Mouse (Mus musculus): ENCODE measurements around the gene Zfp697. TPM values are rescaled to one million over a fixed set of nuclear protein-coding genes. Genes with fewer than 3 reads are reported as not detected.

Gene Zfp697
- polyA plus RNA-seq, 1 experiment from 2014 or later: 9.4 TPM

DNA sequence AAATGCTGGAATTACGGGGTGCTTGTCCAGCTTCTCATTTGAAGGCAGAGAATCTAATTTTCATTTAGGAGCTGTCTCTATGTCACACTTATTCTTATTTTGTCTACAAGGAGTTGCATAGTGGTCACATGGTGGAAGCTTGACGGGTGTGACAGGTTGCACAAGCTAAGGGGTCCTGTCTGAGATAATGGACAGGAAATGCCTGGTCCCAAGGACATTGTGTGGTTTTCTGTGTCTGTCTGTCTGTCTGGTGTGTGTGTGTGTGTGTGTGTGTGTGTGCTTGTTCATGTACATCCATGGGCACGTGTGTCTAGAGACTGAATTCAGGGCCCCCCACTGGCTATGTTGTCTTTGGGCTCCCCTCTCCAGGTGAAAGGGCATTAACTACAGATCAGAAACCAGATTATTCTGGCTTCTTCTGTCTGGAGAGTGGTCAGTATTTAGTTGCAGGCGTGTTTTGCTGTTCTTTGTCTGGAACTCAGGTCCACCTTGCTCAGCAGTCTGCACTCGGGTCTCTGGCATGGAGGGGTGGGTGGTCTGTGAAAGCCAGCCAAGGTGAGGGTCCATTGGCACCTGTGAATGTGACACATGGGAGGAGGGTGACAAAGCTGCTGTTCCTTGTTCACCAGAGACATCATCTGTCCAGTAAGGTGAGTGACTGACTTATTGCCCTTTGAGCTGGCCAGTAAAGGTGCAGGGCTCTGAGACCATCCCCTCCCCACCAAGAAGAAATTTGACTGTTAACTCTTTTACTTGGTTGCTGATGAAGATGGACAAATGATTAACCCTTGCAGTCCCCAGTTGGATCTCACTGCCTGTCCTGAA, 34.4 kb downstream of the Zfp697 start:
- Histone ChIP-seq H3K27me3 (ENCODE audit: low read depth, poor library complexity, severe bottlenecking) (no peaks in the 10 kb centered on the region), H3K9me3 (replicated peaks) (no peaks in the 10 kb centered on the region), H3K4me1 (peaks cover 7% of the 10 kb centered on the region), H3K4me3 (no peak overlapping the region), H3K36me3 (no peaks in the 10 kb centered on the region), H3K27ac (no peak overlapping the region)
- DNase-seq (ENCODE audit: low spot score): no peak
- WGBS: 83% methylated on average over 5 of the region's 5 CpGs

DNA sequence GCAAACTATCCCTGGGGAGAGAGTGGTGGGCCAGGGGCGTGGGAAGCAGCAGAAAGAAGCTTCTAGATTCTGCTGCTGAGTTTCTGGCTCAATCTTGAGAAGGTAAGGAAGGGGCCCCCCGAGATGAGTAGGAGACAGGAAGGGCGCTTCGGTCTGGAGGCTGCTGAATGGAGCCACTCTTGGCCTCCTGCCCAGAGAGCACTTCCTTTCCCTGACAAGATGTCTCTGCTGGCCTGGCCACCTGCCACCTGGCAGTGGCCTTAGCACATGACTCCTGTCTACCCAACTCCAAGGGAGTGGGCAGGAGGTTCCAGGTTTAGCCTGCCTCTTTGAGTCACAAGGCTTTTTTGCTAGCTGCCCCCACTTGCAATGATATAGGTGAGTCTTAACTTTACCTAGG, 35.1 kb downstream of the Zfp697 start:
- H3K4me1 ChIP-seq: peaks cover 7% of the 10 kb centered on the region
- WGBS: 81% methylated on average over 4 of the region's 4 CpGs

DNA sequence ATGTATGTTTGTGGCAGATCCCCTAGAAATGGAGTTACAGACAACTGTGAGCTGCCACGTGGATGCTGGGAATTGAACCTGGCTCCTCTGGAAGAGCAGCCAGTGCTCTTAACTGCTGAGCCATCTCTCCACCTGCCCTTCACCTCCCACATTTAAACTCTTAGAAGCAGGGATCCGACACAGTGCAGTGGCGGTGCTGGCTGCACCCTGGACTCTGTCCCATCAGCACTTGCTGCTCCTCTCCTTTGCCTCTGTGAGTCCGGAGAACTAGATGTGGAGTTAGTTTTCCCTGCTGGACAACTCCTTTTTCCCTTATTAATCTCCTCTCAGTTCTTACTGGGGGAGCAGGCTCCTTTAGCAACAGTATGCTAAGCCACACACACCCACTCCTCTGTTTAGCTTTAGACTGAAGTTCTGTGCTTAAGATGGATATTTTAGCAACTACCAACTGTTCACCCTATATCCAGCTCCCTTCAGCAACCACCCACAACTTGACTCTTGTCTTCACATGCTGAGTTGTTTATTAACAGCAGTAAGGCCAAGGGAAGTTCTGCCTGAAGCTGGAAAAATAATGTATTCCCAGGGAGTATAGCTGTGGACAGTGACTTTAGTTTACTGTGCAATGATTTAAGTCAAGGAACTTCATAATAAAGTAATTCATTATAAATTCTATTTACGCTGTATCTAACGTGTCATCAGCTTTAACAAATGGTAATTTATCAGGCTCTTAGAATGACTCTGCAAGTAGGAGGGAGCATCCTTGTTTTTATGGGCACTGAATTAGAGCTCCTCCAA, 36.9 kb downstream of the Zfp697 start:
- no peak overlapping the region for H3K27ac ChIP-seq
- no peak for DNase-seq (ENCODE audit: low spot score)
- 59% methylated on average over 6 of the region's 6 CpGs for WGBS
- H3K9me3 ChIP-seq (replicated peaks): no peaks in the 10 kb centered on the region
- no peak overlapping the region for H3K4me3 ChIP-seq
- H3K4me1 ChIP-seq: peaks cover 7% of the 10 kb centered on the region
- H3K36me3 ChIP-seq: no peaks in the 10 kb centered on the region
- H3K27me3 ChIP-seq (ENCODE audit: low read depth, poor library complexity, severe bottlenecking): no peaks in the 10 kb centered on the region

More for the DNA sequence above, 35.1 kb downstream of the Zfp697 start:
- Histone ChIP-seq H3K9me3 (replicated peaks) (no peaks in the 10 kb centered on the region), H3K27me3 (ENCODE audit: low read depth, poor library complexity, severe bottlenecking) (no peaks in the 10 kb centered on the region), H3K27ac (no peak overlapping the region), H3K36me3 (no peaks in the 10 kb centered on the region), H3K4me3 (no peak overlapping the region)
- no peak for DNase-seq (ENCODE audit: low spot score)

DNA sequence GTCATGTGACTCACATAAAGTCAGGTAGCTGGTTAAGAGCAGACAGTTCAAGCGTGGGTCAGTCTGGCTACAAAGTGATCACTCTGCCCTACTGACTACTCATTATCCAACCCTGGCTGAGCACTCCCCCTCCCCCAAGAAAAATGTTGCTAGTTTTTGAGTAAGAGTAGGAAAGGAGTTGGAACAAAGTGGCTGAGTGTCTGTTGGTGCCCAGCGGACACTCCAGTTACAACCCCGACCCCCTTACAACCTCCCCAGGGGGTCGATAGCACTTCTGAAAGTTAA, 37.5 kb downstream of the Zfp697 start:
- no peak overlapping the region for H3K27ac ChIP-seq
- no peaks in the 10 kb centered on the region for H3K36me3 ChIP-seq
- peaks cover 7% of the 10 kb centered on the region for H3K4me1 ChIP-seq
- no peak overlapping the region for H3K4me3 ChIP-seq
- 32% methylated on average over 4 of the region's 4 CpGs for WGBS
- no peaks in the 10 kb centered on the region for H3K9me3 ChIP-seq (replicated peaks)
- DNase-seq (ENCODE audit: low spot score): no peak
- no peaks in the 10 kb centered on the region for H3K27me3 ChIP-seq (ENCODE audit: low read depth, poor library complexity, severe bottlenecking)

DNA sequence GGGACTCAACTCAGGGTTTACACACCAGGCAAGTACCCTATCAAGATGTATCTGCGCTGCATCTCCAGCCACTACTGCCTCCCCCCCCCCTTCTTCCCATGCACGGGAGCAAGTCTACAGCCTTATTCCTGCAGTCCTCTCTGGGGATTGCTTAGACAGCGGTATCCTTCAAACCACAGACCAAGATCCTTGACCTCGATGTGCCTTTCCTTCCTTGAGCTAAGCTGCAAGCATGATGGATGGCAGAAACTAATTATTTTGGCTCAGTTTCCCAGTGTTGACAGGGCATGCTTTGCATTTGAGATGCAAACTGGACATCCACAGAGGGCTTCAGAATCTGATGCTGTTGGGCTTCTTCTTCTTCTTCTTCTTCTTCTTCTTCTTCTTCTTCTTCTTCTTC, 40.7 kb downstream of the Zfp697 start:
- WGBS: 89% methylated on average over 4 of the region's 4 CpGs
- no peak for DNase-seq (ENCODE audit: low spot score)

DNA sequence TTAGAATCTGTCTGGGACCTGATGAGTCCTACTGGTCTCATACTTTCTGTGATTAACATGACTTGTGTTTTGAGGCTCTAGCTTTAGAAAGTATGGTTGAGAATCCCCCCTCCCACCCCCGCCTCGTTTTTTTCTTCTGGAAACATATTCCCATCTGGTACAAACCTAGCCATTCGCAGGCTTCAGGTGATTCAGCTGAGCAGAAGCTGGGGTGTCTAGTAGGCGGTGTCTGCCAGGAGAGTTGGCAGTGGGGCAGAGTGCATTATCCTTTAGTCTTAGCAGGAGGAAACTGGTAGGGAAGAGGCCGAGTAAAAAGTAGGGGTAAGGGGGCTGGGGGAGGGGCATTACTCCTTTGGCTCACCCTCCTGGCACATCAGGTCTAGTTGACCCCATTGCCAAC, 44.5 kb downstream of the Zfp697 start:
- peaks cover 21% of the 10 kb centered on the region for H3K4me1 ChIP-seq
- WGBS: 39% methylated on average over 5 of the region's 5 CpGs

More for the DNA sequence above, 40.7 kb downstream of the Zfp697 start:
- peaks cover 29% of the 10 kb centered on the region for H3K27me3 ChIP-seq (ENCODE audit: low read depth, poor library complexity, severe bottlenecking)
- H3K27ac ChIP-seq: no peak overlapping the region
- H3K4me3 ChIP-seq: no peak overlapping the region
- peaks cover 9% of the 10 kb centered on the region for H3K36me3 ChIP-seq
- no peaks in the 10 kb centered on the region for H3K9me3 ChIP-seq (replicated peaks)
- peaks cover 20% of the 10 kb centered on the region for H3K4me1 ChIP-seq

DNA sequence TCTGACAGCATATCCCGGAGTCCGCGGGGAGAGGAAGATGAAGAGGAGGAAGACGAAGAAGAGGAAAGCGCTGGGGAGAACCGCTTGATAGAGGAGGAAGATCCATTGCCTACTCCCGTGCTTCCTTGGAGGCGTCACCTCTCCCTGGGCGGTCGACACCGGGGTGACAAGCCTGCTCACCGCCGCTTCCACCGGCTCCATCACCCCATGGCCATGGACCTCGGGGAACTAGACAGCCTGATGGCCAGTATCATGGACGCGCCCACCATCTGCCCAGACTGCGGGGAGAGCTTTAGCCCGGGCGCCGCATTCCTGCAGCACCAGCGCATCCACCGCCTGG, 45.0 kb downstream of the Zfp697 start:
- under 1% methylated on average over 23 of the region's 23 CpGs for WGBS
- DNase-seq (ENCODE audit: low spot score): no peak
- H3K27ac ChIP-seq: no peak overlapping the region
- no peaks in the 10 kb centered on the region for H3K9me3 ChIP-seq (replicated peaks)
- peaks cover 58% of the 10 kb centered on the region for H3K27me3 ChIP-seq (ENCODE audit: low read depth, poor library complexity, severe bottlenecking)
- H3K36me3 ChIP-seq: peaks cover 9% of the 10 kb centered on the region
- H3K4me1 ChIP-seq: peaks cover 21% of the 10 kb centered on the region
- peak overlapping the region; percentile 68 for H3K4me3 ChIP-seq

More for the DNA sequence above, 44.5 kb downstream of the Zfp697 start:
- Histone ChIP-seq H3K36me3 (peaks cover 9% of the 10 kb centered on the region), H3K27ac (no peak overlapping the region), H3K4me3 (peak overlapping the region; percentile 68), H3K9me3 (replicated peaks) (no peaks in the 10 kb centered on the region), H3K27me3 (ENCODE audit: low read depth, poor library complexity, severe bottlenecking) (peaks cover 58% of the 10 kb centered on the region)
- no peak for DNase-seq (ENCODE audit: low spot score)

DNA sequence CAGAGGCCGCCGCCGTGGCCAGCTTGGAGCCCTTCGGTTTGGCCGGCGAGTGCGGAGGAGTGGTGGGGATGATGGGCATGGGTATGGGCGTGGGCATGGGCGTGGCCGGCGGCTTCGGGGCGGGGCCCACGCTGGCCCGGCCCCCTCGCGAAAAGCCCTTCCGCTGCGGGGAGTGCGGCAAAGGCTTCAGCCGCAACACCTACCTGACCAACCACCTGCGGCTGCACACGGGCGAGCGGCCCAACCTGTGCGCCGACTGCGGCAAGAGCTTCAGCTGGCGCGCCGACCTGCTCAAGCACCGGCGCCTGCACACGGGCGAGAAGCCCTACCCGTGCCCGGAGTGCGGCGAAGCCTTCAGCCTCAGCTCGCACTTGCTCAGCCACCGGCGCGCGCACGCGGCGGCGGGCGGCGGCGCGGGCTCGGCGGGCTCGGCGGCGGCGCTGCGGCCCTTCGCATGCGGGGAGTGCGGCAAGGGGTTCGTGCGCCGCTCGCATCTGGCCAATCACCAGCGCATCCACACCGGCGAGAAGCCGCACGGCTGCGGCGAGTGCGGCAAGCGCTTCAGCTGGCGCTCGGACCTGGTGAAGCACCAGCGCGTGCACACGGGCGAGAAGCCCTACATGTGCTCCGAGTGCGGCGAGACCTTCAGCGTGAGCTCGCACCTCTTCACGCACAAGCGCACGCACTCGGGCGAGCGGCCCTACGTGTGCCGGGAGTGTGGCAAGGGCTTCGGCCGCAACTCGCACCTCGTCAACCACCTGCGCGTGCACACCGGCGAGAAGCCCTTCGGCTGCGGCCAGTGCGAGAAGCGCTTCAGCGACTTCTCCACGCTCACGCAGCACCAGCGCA, 45.6 kb downstream of the Zfp697 start:
- WGBS: 5% methylated on average over 106 of the region's 110 CpGs
- Histone ChIP-seq H3K27me3 (ENCODE audit: low read depth, poor library complexity, severe bottlenecking) (peaks cover 58% of the 10 kb centered on the region), H3K4me3 (peak overlapping the region; percentile 68), H3K27ac (no peak overlapping the region), H3K4me1 (peaks cover 21% of the 10 kb centered on the region), H3K36me3 (peaks cover 9% of the 10 kb centered on the region), H3K9me3 (replicated peaks) (no peaks in the 10 kb centered on the region)
- DNase-seq (ENCODE audit: low spot score): peak; percentile 90

DNA sequence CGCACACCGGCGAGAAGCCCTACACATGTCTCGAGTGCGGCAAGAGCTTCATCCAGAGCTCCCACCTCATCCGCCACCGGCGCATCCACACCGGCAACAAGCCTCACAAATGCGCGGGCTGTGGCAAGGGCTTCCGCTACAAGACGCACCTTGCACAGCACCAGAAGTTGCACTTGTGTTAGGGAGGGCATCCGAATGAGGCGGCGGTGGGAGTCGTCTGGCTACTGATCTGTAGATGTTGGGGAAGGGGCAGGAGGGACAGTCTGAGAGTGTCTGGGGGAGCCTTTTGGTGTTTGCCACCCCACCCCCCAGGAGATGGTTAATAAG, 46.2 kb downstream of the Zfp697 start:
- Histone ChIP-seq H3K9me3 (replicated peaks) (no peaks in the 10 kb centered on the region), H3K27me3 (ENCODE audit: low read depth, poor library complexity, severe bottlenecking) (peaks cover 58% of the 10 kb centered on the region), H3K4me1 (peaks cover 21% of the 10 kb centered on the region), H3K27ac (no peak overlapping the region), H3K4me3 (peak overlapping the region; percentile 68), H3K36me3 (peaks cover 9% of the 10 kb centered on the region)
- no peak for DNase-seq (ENCODE audit: low spot score)
- 6% methylated on average over 17 of the region's 17 CpGs for WGBS

DNA sequence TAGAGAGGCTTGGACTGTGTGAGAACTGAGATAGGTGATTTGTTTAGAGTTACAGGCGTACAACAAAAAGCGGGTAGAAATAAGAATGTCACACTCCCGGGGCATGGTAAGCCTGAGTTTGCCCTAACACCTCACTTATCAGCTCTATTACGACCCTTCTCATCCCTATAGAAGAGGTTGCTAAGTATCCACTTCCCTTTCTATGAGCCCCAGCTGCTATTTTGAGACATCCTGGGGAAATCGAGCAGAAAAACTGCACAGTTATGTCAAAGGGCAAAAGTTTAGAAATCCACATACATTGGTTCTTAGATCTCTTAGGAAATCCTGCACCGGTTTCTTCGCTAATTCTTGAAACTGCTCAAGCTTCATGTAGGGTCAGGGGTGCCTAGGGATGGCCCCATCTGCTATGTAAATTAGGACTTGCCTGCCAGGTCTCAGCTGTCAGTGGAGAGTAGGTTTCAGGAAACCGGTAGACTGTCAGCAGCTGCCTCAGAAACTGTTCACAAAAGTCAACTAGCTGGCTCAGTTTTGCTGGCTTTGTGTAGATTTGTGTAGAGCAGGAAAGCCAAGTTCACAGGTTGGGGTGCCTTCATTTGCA, 46.8 kb downstream of the Zfp697 start:
- Histone ChIP-seq H3K36me3 (peaks cover 9% of the 10 kb centered on the region), H3K4me1 (peaks cover 21% of the 10 kb centered on the region), H3K9me3 (replicated peaks) (no peaks in the 10 kb centered on the region), H3K27me3 (ENCODE audit: low read depth, poor library complexity, severe bottlenecking) (peaks cover 58% of the 10 kb centered on the region), H3K27ac (no peak overlapping the region), H3K4me3 (no peak overlapping the region)
- WGBS: 21% methylated on average over 8 of the region's 8 CpGs
- DNase-seq (ENCODE audit: low spot score): no peak

DNA sequence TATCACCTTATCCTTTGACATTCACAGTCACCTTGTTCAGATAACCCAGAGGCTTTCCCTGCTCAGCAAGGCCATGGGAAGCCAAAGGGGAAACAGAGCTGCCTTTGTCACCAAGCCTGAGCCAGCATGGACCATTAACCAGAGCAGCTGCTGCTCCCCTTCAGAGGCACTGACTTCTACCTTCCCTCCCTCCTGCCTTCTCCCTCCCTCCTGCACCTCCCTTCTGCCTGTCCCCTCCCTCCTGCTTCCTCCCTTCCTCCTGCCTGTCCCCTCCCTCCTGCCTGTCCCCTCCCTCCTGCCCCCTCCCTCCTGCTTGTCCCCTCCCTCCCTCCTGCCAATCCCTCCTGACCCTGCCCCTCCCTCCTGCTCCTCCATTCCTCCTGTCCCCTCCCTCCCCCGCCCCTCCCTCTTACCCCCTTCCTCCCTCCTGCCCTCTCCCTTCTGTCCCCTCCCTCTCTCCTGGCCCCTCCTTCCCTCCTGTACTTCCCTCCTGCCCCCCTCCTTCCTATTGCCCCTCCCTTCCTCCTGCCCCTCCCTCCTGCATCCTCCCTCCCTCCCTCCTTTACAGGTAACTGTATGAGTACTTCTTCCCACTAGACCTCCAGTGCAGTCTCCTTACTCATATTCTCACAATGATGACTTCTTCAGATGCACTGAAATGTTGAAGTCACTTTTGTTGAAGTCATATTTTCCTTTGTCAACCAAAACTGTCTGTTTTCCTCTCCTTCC, 52.0 kb downstream of the Zfp697 start:
- Histone ChIP-seq H3K36me3 (no peaks in the 10 kb centered on the region), H3K9me3 (replicated peaks) (no peaks in the 10 kb centered on the region), H3K4me3 (no peak overlapping the region), H3K27ac (no peak overlapping the region), H3K27me3 (ENCODE audit: low read depth, poor library complexity, severe bottlenecking) (peaks cover 16% of the 10 kb centered on the region), H3K4me1 (0 out of 2 replicates have a peak, but pooled peaks cover 3% of the 10 kb centered on the region)
- WGBS: 29% methylated on average over 1 of the region's 1 CpGs
- DNase-seq (ENCODE audit: low spot score): peak; percentile 31

DNA sequence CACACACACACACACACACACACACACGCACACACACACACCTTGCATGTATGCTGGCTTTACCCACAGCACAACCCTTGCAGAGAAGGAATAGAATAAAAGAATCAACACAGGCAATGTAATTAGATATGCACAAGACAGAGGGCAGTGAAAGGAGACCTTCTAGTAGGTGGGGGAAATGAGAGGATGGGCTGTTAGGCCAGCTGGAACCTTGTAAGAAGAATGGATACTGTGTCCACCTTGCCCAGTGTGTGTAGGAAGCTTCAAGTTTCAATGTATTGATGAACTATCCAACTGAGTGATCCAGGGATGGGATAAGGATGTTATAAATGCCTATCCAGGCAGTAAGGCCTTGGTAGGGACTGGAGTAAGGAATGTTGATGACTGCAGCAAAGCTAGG, 52.8 kb downstream of the Zfp697 start:
- no peak for DNase-seq (ENCODE audit: low spot score)
- no peak overlapping the region for H3K27ac ChIP-seq
- H3K4me1 ChIP-seq: 0 out of 2 replicates have a peak, but pooled peaks cover 3% of the 10 kb centered on the region
- H3K36me3 ChIP-seq: no peaks in the 10 kb centered on the region
- peaks cover 8% of the 10 kb centered on the region; the same call in 1 of the 2 replicates for H3K27me3 ChIP-seq (ENCODE audit: low read depth, poor library complexity, severe bottlenecking)
- WGBS: 72% methylated on average over 1 of the region's 1 CpGs
- H3K4me3 ChIP-seq: no peak overlapping the region
- no peaks in the 10 kb centered on the region for H3K9me3 ChIP-seq (replicated peaks)

Measured in limb, embryonic 10.5 days (tissue).